Mouse (Mus musculus): ENCODE data around the gene Gm11011. TPM values are rescaled to one million over a fixed set of nuclear protein-coding genes. Genes with fewer than 3 reads are reported as not detected.
A peak's percentile ranks its signal among the peaks of the same experiment; 100 is the strongest.

Gene Gm11011
- total and polyA plus RNA-seq, 2 experiments from 2014 or later = not detected

DNA sequence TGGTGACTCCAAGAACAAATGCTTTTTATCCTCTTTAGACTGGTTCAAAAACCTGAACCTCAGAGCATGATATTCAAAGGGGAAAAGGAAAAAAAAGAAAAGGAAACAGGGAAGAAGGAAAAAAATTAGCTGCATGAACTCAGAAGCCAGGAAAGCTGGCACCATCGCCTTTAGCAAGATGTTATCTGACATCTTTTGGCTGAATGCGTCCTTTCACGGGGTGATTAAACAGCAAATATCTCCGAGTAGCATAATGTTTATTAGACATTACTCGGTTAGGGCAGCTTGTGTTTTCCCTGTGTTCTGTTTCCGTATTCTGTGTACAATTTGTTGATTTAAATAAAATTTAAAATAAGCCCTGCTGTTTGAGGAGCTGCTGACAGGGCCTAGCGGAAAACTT, 21.8 kb downstream of the Gm11011 start:
- H3K9me3 ChIP-seq (ENCODE audit: low read length) = no peaks in the 10 kb centered on the region
- no peaks in the 10 kb centered on the region for H3K36me3 ChIP-seq (ENCODE audit: insufficient read depth, low read length)
- H3K27me3 ChIP-seq (ENCODE audit: insufficient read depth, low read length) = no peaks in the 10 kb centered on the region
- no peak overlapping the region for H3K9ac ChIP-seq (replicated peaks; ENCODE audit: low read length, poor library complexity, severe bottlenecking)
- no peak overlapping the region for H3K4me2 ChIP-seq (ENCODE audit: low read depth, low read length, poor library complexity, severe bottlenecking)
- DNase-seq (ENCODE audit: low spot score) (peak; percentile 13), ATAC-seq (ENCODE audit: low FRiP score) (no peak)
- no peak overlapping the region for H3K27ac ChIP-seq (ENCODE audit: low read depth, low read length)
- no peak for TF ChIP-seq CTCF (IDR thresholded peaks at IDR 0.05)
- WGBS = 64% methylated on average over 7 of the region's 7 CpGs
- no peak overlapping the region for H3K4me3 ChIP-seq (ENCODE audit: low read depth, low read length)
- H3K4me1 ChIP-seq (ENCODE audit: insufficient read depth, low read length) = no peaks in the 10 kb centered on the region

DNA sequence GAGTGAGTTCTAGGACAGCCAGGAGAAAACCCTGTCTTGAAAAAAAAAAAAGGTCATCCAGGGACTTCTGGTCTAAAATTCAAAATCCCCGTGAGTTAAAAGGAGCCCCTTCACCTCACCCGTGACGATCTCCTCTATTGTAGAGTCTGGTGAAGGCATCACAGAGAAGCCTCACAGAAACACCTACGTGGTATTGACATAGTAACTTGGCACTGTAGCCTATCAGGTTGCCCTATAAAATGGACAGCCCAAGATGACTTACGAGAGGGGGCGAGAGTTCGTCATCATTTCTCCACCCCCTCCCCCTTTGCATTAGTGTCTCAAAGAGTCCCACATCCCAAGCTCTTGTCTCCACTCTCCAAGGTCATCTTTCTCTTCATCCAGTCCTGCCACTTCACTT, 41.9 kb downstream of the Gm11011 start:
- Histone ChIP-seq H3K4me1 (ENCODE audit: insufficient read depth, low read length) (no peaks in the 10 kb centered on the region), H3K4me3 (ENCODE audit: low read depth, low read length) (no peak overlapping the region), H3K36me3 (ENCODE audit: insufficient read depth, low read length) (no peaks in the 10 kb centered on the region), H3K27ac (ENCODE audit: low read depth, low read length) (no peak overlapping the region), H3K27me3 (ENCODE audit: insufficient read depth, low read length) (no peaks in the 10 kb centered on the region), H3K9ac (replicated peaks; ENCODE audit: low read length, poor library complexity, severe bottlenecking) (no peak overlapping the region), H3K4me2 (ENCODE audit: low read depth, low read length, poor library complexity, severe bottlenecking) (no peak overlapping the region), H3K9me3 (ENCODE audit: low read length) (no peaks in the 10 kb centered on the region)
- no peak for ATAC-seq (ENCODE audit: low FRiP score)
- 94% methylated on average over 7 of the region's 7 CpGs for WGBS
- TF ChIP-seq CTCF (IDR thresholded peaks at IDR 0.05) = no peak
- no peak for DNase-seq (ENCODE audit: low spot score)

DNA sequence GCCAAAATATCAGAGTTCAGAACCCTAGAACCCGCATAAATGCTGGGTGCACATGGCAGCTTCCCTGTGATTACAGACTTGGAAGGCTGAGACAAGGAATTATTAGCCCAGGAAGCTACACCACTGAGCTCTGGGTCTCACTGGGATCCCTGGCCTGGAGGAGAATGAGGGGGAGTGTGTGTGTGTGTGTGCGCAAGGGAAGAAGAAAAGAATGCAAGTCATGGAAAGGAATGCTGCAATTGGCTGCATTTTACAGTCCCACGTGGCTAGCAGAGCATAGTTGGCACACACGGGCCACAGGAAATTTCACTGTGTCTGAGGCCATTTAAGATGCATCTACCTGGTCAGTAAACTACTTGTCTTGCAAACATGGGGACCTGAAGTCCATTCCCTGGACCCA, 48.6 kb downstream of the Gm11011 start:
- WGBS = 76% methylated on average over 4 of the region's 4 CpGs
- Histone ChIP-seq H3K4me2 (ENCODE audit: low read depth, low read length, poor library complexity, severe bottlenecking) (no peak overlapping the region), H3K9ac (replicated peaks; ENCODE audit: low read length, poor library complexity, severe bottlenecking) (no peak overlapping the region), H3K4me3 (ENCODE audit: low read depth, low read length) (no peak overlapping the region), H3K36me3 (ENCODE audit: insufficient read depth, low read length) (no peaks in the 10 kb centered on the region), H3K27me3 (ENCODE audit: insufficient read depth, low read length) (no peaks in the 10 kb centered on the region), H3K4me1 (ENCODE audit: insufficient read depth, low read length) (no peaks in the 10 kb centered on the region), H3K27ac (ENCODE audit: low read depth, low read length) (no peak overlapping the region), H3K9me3 (ENCODE audit: low read length) (no peaks in the 10 kb centered on the region)
- no peak for TF ChIP-seq CTCF (IDR thresholded peaks at IDR 0.05)
- ATAC-seq (ENCODE audit: low FRiP score) (no peak), DNase-seq (ENCODE audit: low spot score) (no peak)

Other genes with a start within 250 kb of the Gm11011 start
- gene Tshz2, start 45.3 kb upstream of the Gm11011 start, total RNA-seq (2014; rRNA removed) = 37.2 and 40.8 TPM in 2 replicates
- 19.6 and 26.4 TPM in 2 replicates for gene Tshz2, start 45.3 kb upstream of the Gm11011 start, polyA plus RNA-seq (2015; fragmentation: Nextera tagmentation; extraction: Ambion mirVana)

Data from midbrain, postnatal 0 days (tissue).